Mouse (Mus musculus): Measurements from ENCODE around the gene Tcl1b3.
A peak's percentile ranks its signal among the peaks of the same experiment; 100 is the strongest.
"Not testable (repeated sequence)": the region's sequence is repeated elsewhere in the genome, so short reads cannot be mapped to it uniquely, and the experiment has no call there.

Tcl1b3 gene

DNA sequence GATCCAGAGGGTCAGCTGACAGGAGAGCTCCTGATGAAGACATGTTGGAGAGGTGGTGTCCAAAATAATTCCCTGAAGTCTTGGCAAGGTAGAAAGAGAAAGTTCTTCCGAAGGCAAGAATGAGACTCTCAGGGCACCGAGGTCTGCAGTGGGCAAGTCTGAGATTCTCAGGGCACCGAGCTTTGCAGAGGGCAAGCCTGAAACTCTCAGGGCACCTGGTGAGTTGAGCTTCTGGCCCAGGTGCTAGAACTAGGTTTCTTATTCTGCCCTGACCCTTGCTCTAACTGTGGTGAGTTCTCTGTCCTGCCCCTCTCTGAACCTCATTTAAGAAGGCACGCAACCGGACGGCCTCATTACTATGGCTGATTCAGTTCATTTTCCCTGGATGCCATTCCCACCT is at the start of gene Tcl1b3:
Tcl1b3 (plus strand) TSS at position 301 of the 400 bp plus-strand sequence.
- DNase-seq: not testable (repeated sequence)

DNA sequence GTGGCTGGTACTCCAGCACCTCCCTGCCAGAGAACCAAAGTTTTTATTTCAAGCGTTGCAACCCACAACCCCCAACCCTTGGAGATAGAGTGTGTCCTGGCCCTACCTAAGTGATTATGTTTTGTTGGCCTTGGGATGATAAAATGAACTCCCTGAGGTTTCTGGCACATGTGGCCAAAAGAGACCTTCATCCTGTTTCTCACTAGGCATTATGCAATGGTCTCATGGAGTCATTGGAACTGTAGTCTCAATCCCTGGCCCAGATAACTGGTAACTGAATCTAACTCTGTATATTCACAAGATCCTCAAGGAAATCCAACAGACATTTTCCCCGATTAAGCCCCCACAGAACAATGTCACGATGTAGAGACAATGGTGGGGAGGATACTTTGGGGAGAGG is 47.7 kb upstream of the Tcl1b3 start:
- DNase-seq: no peak

- DNase-seq: not testable (repeated sequence)
These were observed 45.9 kb upstream of the Tcl1b3 start for GRCm38 (mm10) chr12:105144928-105145327.

GRCm38 (mm10) chr12:105145714-105146113 is 45.1 kb upstream of the Tcl1b3 start, which contains the start of gene Tcl1b2:
TSS of gene Tcl1b2 (plus strand) at chr12:105146014.
- DNase-seq: no peak

DNA sequence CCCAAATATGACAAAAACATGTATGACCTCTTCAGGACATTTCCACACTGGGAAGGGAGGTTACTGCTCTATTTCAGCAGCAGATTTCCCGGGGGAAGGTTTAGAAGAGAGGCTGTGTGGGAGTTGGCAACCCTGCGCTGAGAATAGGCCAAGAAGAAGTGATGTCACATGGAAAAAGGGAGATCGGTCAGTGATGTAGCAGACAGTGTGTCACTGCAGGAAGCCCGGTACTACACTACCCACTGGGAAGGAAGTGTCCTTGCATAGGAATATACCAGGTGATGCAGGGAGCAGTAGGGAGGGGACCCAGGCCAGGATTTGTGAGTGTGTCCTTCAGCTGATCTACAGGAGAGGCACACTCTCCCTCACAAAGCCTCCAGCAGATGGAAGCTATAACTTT is 35.6 kb upstream of the Tcl1b3 start:
- not testable (repeated sequence) for DNase-seq

GRCm38 (mm10) chr12:105158842-105159241 is 32.0 kb upstream of the Tcl1b3 start:
- no peak for DNase-seq

DNA sequence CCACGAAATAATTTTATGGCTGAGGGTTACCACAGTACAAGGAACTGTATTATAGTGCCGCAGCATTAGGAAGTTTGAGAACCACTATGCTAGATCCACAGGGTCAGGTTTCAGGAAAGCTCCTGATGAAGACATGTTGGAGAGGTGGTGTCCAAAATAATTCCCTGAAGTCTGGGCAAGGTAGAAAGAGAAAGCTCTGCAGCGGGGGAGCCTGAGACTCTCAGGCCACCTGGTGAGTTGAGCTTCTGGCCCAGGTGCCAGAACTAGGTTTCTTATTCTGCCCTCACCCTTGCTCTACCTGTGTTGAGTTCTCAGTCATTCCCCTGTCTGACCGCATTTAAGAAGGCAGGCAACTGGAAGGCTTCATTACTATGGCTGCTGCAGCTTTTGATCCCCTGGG is 31.5 kb upstream of the Tcl1b3 start, which contains the start of gene Tcl1b1:
Tcl1b1 (plus strand) TSS at position 301 of the 400 bp plus-strand sequence.
- DNase-seq: no peak

DNA sequence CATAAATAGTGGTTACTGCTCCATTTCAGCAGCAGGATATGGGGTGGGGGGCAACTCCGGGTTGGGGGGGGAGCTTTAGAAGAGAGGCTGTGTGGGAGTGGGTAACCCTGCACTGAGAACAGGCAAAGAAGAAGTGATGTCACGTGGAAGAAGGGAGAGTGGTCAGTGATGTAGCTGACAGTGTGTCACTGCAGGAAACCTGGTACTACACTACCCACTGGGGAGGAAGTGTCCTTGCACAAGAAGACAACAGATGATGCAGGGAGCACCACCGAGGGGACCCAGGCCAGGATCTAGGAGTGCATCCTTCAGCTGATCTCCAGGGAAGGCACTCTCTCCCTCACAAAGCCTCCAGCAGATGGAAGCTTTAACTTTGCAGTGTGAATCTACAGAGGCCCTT is 24.1 kb upstream of the Tcl1b3 start:
- no peak for DNase-seq

GRCm38 (mm10) chr12:105173366-105173765 is 17.5 kb upstream of the Tcl1b3 start:
- DNase-seq: no peak

- peak; percentile 52 to 63 for DNase-seq
These were observed 16.5 kb upstream of the Tcl1b3 start for GRCm38 (mm10) chr12:105174318-105174717.

GRCm38 (mm10) chr12:105176044-105176443 is 14.8 kb upstream of the Tcl1b3 start, which contains the start of gene Tcl1b5:
TSS of gene Tcl1b5 (plus strand) at chr12:105176344.
- DNase-seq: not testable (repeated sequence)

DNA sequence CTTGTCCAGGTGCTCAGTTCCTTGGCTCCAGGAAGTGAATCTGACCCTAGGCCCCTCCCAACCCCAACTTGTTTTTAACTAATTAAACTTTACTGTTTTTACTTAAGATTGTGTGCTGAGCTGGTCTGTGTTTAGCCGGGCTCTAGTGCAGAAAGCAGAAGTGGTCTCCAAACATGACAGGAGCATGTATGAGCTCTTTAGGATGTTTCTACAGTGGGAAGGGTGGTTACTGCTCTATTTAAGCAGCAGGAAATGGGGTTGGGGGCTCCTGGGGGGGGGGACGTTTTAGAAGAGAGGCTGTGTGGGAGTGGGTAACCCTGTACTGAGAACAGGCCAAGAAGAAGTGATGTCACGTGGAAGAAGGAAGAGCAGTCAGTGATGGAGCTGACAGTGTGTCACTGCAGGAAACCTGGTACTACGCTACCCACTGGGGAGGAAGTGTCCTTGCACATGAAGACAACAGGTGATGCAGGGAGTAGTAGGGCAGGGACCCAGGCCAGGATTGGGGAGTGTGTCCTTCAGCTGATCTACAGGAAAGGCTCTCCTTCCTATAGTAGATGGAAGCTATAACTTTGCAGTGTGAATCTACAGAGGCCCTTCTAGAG is 9.7 kb upstream of the Tcl1b3 start:
- not testable (repeated sequence) for DNase-seq

DNA sequence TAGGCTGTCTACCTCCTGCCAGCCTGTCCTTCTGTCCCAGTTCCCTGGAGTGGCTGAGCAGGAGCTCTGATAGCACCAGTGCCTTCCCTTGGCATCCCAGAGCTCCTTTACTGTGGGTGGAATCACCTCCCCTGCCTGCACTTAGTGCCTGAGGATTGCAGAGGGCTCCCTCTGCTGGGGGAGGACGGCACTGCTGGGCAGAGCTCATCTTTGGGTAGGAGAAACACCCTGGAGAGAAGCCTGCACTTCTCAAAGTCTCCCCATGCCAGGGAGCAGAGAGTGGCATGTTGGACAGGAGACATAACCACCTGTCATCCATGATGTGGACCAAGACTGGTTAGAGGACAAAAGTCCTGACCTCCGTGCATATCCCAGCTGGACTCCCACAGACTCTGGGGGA is 1.9 kb upstream of the Tcl1b3 start:
- DNase-seq: peak; percentile 6 to 7

GRCm38 (mm10) chr12:105199684-105200497 is 9.0 kb downstream of the Tcl1b3 start:
- DNase-seq: not testable (repeated sequence)

- DNase-seq: not testable (repeated sequence)
These were observed 10.8 kb downstream of the Tcl1b3 start, which contains the start of gene Tcl1b4 for GRCm38 (mm10) chr12:105201657-105202056. TSS of gene Tcl1b4 (plus strand) at chr12:105201957.

GRCm38 (mm10) chr12:105207071-105207470 is 16.2 kb downstream of the Tcl1b3 start:
- DNase-seq: no peak

DNA sequence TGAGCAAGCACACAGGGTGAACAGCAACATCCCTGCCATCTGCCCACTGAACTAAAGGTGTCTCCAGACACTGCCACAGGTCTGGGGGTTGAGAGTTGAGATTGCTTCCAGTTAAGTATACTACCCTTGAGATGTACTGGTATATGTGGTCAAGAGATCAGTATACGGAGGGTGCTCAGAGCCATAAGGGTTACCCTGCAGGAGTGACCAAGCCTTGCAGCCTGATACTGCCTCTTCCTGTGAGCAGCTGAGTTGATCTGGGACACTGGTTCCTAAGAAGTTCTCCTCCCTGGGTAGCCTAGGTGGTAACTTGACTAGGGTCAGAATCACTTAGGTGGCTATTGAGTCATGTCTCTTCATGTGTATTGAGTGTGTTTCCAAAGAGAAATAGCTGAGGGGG is 17.6 kb downstream of the Tcl1b3 start:
- no peak for DNase-seq

DNA sequence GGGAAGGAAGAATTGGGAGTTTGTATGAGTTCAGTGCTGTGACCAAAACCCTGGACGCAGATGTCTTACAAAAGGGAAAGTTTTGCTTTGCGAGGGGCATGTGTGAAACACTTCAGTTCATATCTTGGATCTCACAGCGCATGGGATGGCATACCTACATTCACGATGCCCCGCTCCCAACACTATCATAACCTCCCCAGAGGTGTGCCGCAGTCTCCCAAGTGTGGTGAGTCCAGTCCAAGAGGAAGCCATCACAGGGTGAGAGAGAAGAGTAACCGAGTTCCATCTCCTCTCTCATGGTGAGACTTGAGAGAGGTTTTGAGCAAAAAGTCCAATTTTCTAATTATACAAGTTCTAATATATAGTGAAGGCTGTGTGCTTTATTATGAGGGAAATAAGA is 18.4 kb downstream of the Tcl1b3 start:
- no peak for DNase-seq

GRCm38 (mm10) chr12:105217101-105217760 is 26.4 kb downstream of the Tcl1b3 start:
- DNase-seq: no peak

DNA sequence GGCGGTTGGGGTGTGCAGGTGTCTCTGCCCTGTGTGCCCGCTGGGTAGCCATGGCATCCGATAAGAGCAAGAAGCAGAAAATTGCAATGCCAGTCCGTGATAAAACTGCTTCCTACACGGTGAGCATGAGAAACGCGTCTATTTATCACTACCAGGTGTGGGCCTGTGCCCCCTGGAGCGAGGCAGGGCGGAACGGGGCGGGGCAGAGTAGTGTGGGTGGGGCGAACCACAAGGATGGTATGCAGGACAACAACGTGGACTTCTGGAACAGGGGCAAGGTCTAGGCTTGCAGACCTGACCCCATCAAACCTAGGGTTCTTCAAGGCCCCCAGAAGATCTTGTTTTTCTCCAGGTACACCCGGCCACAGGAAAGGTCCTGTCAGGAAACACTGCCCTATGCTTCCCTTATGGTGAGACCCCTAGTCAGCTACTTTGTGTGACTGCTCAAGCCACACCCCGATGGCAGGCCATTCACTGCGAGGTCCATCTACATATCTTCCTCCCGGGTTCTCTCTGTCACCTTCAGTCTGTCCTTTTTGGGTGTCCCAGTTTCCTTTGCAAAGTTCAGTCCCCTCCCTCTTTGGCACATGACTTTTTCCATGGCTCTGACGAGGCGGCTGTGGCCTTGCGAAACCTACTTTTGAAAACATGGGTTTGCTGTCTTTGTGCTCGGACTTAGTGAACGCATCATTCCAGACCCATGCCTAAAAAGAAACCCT is 31.9 kb downstream of the Tcl1b3 start, which contains the start of gene Tcl1:
Tcl1 (minus strand) TSS at position 193 of the 719 bp plus-strand sequence.
- no peak for DNase-seq

DNA sequence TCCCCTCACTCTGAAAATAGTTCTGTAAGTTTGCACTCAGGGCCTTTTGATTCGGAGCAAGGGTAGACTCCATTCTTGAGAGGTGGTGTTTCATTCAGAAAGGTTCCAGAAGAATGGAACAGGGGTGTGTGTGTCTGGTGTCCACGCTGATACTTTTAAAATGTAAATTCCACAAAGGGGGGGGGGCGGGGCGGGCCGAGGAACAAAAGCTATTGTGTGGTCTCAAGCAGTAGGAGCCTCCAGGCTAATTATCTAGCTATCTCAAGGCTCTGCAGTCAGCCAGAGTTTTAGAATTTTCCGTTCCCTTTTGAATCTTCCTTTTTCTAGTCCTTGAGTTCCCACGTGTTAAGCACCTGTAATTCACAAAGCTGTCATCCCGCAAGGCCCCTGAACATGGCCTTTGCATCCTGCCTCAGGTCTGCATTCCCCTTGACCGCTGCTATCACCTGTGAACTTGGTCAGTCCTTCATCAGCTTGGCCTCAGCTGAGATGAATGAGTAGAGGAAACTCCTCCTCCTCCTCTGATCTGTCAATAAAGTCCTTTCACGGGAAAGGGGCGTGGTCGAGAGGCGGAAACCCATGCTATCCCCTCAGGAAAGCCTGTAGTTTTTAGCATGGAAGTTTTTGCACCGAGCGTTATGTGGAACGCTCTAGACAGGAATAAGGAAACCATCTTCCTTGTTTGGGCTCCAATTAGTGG is 33.9 kb downstream of the Tcl1b3 start:
- DNase-seq: no peak

DNA sequence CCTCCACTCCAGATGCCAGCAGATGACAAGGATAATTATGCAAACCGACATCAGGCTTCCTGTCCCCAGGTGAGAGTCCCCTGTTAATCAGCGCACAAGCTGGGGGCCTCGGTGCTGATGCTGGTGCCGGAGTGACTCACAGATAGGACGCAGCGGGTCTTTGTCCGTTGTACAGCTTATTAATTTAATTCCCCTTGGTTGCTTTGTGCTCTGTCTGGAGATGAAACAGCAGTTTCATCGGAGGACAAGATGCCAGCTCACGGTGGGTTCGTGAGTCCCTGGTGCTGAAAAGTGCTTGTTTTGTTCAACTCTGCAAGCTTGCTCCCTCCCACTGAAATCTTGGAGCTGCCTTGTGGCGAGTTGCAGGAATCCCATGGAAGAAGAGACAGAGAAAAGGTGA is 43.5 kb downstream of the Tcl1b3 start:
- DNase-seq: no peak

Measured in thymus, postnatal 36 days (tissue).